Mouse (Mus musculus) left cerebral cortex, postnatal 25 days (tissue): ENCODE measurements around the gene Spata22. TPM values are rescaled to one million over a fixed set of nuclear protein-coding genes. Genes with fewer than 3 reads are reported as not detected.

ENCODE experiments used
- total RNA-seq, 2 experiments: library from RNA; stranded (reverse); gene quantifications; 2 replicates each; pipeline ENCODE4 v1.2.3; 2021

Gene Spata22
- total RNA-seq, 2 experiments from 2014 or later, result not detected

Other genes with a start within 250 kb of the Spata22 start
- gene Itgae, start 239.2 kb upstream of the Spata22 start, total RNA-seq, result under 1 TPM; 0.18 to 0.21 TPM
- under 1 TPM; 0.21 to 0.25 TPM for gene Haspin, start 191.4 kb upstream of the Spata22 start, total RNA-seq
- under 1 TPM; 0.32 to 0.44 TPM for gene P2rx5, start 169.3 kb upstream of the Spata22 start, total RNA-seq
- gene Emc6, start 152.7 kb upstream of the Spata22 start, total RNA-seq, result 10 to 100 TPM; 55.6 to 55.9 TPM
- 10 to 100 TPM; 10.2 to 11.3 TPM for gene Tax1bp3, start 152.7 kb upstream of the Spata22 start, total RNA-seq
- 10 to 100 TPM; 19.2 to 21.0 TPM for gene Ctns, start 130.7 kb upstream of the Spata22 start, total RNA-seq
- 1 to 10 TPM; 2.0 to 2.7 TPM for gene Shpk, start 130.3 kb upstream of the Spata22 start, total RNA-seq
- under 1 TPM in 1 of 2 experiments, not detected in 1; 0.50 TPM for gene Trpv1, start 95.4 kb upstream of the Spata22 start, total RNA-seq
- under 1 TPM; 0.25 to 0.48 TPM for gene Trpv3, start 62.4 kb upstream of the Spata22 start, total RNA-seq
- gene Aspa, start 145 bp upstream of the Spata22 start, total RNA-seq, result 10 to 100 TPM in 1 of 2 experiments, 1 to 10 TPM in 1; 8.6 to 12.9 TPM
- not detected for gene Gm49340, start within 50 bp of the Spata22 start, total RNA-seq
- not detected for gene Olfr20, start 21.0 kb downstream of the Spata22 start, total RNA-seq
- gene Olfr376, start 41.5 kb downstream of the Spata22 start, total RNA-seq, result not detected
- not detected for gene Olfr1, start 69.9 kb downstream of the Spata22 start, total RNA-seq
- not detected for gene Olfr378, start 98.7 kb downstream of the Spata22 start, total RNA-seq
- gene Olfr380, start 127.8 kb downstream of the Spata22 start, total RNA-seq, result not detected
- gene Olfr381, start 161.9 kb downstream of the Spata22 start, total RNA-seq, result not detected
- not detected for gene Olfr382, start 187.5 kb downstream of the Spata22 start, total RNA-seq